Mouse (Mus musculus): ENCODE data around the gene Atp2b4. TPM values are rescaled to one million over a fixed set of nuclear protein-coding genes. Genes with fewer than 3 reads are reported as not detected.

Gene Atp2b4
- polyA plus RNA-seq, 1 experiment from 2014 or later: 7.7 TPM

DNA sequence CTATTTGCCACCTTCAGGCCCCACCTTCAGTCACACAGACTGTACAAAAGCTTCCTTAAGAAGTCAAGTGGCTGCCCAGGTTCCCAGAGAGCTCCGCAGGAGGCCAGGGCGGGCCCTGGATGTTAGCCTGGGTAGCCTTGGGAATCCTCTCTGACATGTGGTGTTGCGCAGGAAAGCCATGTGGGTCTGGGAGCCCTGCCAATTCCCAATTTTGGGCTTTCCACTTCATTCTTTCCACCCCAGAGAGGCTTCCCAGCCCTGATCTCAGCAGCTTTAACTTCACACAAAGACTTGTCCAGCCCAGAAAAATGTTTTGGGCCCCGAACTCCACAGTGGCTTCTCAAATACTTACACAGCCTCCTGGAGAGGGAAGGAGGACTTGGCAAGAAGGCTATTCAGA lies 56.2 kb downstream of the Atp2b4 start:
- peak; percentile 87 for ATAC-seq (ENCODE audit: low read depth)
- Histone ChIP-seq H3K9me3 (ENCODE audit: control insufficient read depth, low read length) (no peaks in the 10 kb centered on the region), H3K36me3 (ENCODE audit: control insufficient read depth, insufficient read depth, low read length) (no peaks in the 10 kb centered on the region), H3K27ac (ENCODE audit: low read length) (peak overlapping the region; percentile 88), H3K4me3 (ENCODE audit: low read length) (no peak overlapping the region), H3K27me3 (ENCODE audit: control insufficient read depth, insufficient read depth, low read depth, low read length) (no peaks in the 10 kb centered on the region), H3K4me1 (replicated peaks; ENCODE audit: control insufficient read depth, insufficient read depth, low read length) (peaks cover 43% of the 10 kb centered on the region), H3K9ac (ENCODE audit: low read length) (peak overlapping the region; percentile 42), H3K4me2 (ENCODE audit: low read depth, low read length) (peak overlapping the region; percentile 19; the same call in 1 of the 2 replicates)
- 21% methylated on average over 4 of the region's 4 CpGs for WGBS

DNA sequence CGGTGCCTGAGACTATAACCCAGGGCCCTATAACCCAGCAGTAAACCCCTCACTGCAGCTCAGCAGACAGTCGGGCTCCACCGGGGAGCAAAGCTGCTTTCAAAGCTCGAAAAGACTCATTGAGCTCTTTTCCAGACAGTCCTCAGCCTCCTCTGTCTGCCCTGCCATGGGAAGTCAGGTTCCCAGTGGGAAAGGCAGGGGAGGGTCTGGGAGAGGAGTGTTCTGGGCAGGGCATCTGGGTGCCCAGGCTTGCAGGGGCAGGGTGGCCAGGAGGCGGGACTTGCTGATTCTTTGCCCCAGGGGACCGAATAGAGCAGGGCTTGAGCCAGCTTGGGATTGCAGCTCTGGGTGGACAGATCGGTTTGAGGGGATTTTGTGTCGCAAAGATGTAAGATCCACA lies 58.3 kb downstream of the Atp2b4 start:
- H3K4me3 ChIP-seq (ENCODE audit: low read length): no peak overlapping the region
- H3K4me1 ChIP-seq (replicated peaks; ENCODE audit: control insufficient read depth, insufficient read depth, low read length): peaks cover 41% of the 10 kb centered on the region
- no peaks in the 10 kb centered on the region for H3K9me3 ChIP-seq (ENCODE audit: control insufficient read depth, low read length)
- WGBS: 57% methylated on average over 8 of the region's 8 CpGs
- H3K27ac ChIP-seq (ENCODE audit: low read length): no peak overlapping the region
- no peaks in the 10 kb centered on the region for H3K27me3 ChIP-seq (ENCODE audit: control insufficient read depth, insufficient read depth, low read depth, low read length)
- ATAC-seq (ENCODE audit: low read depth): no peak
- H3K9ac ChIP-seq (ENCODE audit: low read length): no peak overlapping the region
- H3K36me3 ChIP-seq (ENCODE audit: control insufficient read depth, insufficient read depth, low read length): no peaks in the 10 kb centered on the region
- no peak overlapping the region for H3K4me2 ChIP-seq (ENCODE audit: low read depth, low read length)

DNA sequence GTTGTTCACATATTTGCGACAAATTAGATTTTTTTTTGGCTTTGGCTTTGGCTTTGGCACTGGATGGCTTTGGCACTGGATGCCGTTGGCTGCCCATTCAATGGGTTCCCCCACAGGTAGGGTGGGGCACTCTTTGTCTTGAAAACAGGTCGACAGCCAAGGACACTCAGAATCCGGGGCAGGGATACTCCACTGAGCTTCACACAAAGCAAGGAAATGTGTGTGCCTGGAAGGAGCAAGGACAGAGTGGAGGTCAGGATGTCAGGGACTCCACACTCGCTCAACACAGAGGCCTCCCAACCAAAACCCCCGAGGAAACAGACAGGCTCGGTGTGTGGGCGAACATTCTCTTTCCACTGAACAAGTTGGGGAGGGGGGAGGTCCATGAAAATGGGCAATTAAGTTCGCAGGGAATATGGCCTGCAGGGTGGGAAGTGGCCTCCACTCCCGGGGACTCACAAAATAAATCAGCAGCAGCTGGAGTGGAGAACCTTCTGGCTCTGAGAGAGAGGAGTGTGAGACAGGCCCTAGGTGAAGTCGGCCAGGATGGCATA lies 58.9 kb downstream of the Atp2b4 start:
- no peak overlapping the region for H3K9ac ChIP-seq (ENCODE audit: low read length)
- H3K27me3 ChIP-seq (ENCODE audit: control insufficient read depth, insufficient read depth, low read depth, low read length): no peaks in the 10 kb centered on the region
- H3K27ac ChIP-seq (ENCODE audit: low read length): peak overlapping the region; percentile 30; the same call in 1 of the 2 replicates
- no peak overlapping the region for H3K4me2 ChIP-seq (ENCODE audit: low read depth, low read length)
- no peaks in the 10 kb centered on the region for H3K36me3 ChIP-seq (ENCODE audit: control insufficient read depth, insufficient read depth, low read length)
- WGBS: 44% methylated on average over 11 of the region's 11 CpGs
- H3K4me3 ChIP-seq (ENCODE audit: low read length): no peak overlapping the region
- no peak for ATAC-seq (ENCODE audit: low read depth)
- H3K9me3 ChIP-seq (ENCODE audit: control insufficient read depth, low read length): no peaks in the 10 kb centered on the region
- H3K4me1 ChIP-seq (replicated peaks; ENCODE audit: control insufficient read depth, insufficient read depth, low read length): peaks cover 41% of the 10 kb centered on the region

DNA sequence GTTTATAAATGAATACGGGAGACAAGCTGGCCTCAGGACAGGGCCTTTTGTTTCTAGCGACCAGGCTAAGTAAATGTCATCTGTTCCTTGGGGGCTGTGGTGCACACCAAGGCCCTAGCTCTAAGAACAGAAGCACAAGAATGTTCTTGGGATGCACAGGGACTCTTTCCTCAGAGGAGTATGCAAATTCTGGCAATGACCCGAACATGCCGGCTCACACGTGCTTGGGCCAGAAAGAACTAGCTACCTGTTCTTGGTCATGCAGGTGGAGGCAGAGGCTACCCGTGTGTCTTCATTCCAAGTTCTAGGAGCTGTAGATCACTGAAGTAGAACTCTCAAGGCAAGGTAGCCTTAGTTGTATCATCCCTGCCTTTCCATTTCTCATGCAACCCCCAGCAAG lies 59.7 kb downstream of the Atp2b4 start:
- Histone ChIP-seq H3K9me3 (ENCODE audit: control insufficient read depth, low read length) (no peaks in the 10 kb centered on the region), H3K4me1 (replicated peaks; ENCODE audit: control insufficient read depth, insufficient read depth, low read length) (peaks cover 41% of the 10 kb centered on the region), H3K27me3 (ENCODE audit: control insufficient read depth, insufficient read depth, low read depth, low read length) (no peaks in the 10 kb centered on the region), H3K36me3 (ENCODE audit: control insufficient read depth, insufficient read depth, low read length) (no peaks in the 10 kb centered on the region), H3K27ac (ENCODE audit: low read length) (no peak overlapping the region), H3K9ac (ENCODE audit: low read length) (no peak overlapping the region), H3K4me2 (ENCODE audit: low read depth, low read length) (no peak overlapping the region), H3K4me3 (ENCODE audit: low read length) (no peak overlapping the region)
- WGBS: 81% methylated on average over 6 of the region's 6 CpGs
- no peak for ATAC-seq (ENCODE audit: low read depth)

DNA sequence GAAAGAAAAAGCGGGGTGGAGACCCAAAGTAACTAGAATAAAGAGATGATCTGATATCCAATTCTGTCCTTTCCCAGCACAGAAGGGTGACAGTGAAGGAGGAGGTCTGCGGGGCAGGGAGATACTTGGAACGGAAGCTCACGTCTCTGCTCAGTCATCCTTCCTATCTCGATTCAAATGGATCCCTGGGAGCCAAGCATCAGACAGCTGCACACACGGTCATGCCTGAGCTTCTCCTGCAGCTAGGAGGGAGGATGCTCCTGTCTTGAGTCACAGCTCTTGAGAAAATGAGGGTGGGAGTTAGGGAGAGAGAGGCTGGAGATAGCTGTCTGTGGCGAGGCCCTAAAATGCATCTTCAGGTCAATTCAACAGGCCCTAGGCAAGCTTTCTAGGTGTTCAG lies 64.2 kb downstream of the Atp2b4 start:
- WGBS: 65% methylated on average over 7 of the region's 7 CpGs
- Histone ChIP-seq H3K4me2 (ENCODE audit: low read depth, low read length) (no peak overlapping the region), H3K27ac (ENCODE audit: low read length) (no peak overlapping the region), H3K4me1 (replicated peaks; ENCODE audit: control insufficient read depth, insufficient read depth, low read length) (peaks cover 1% of the 10 kb centered on the region; the same call in 1 of the 2 replicates), H3K27me3 (ENCODE audit: control insufficient read depth, insufficient read depth, low read depth, low read length) (no peaks in the 10 kb centered on the region), H3K36me3 (ENCODE audit: control insufficient read depth, insufficient read depth, low read length) (no peaks in the 10 kb centered on the region), H3K9me3 (ENCODE audit: control insufficient read depth, low read length) (no peaks in the 10 kb centered on the region), H3K9ac (ENCODE audit: low read length) (no peak overlapping the region), H3K4me3 (ENCODE audit: low read length) (no peak overlapping the region)
- no peak for ATAC-seq (ENCODE audit: low read depth)

DNA sequence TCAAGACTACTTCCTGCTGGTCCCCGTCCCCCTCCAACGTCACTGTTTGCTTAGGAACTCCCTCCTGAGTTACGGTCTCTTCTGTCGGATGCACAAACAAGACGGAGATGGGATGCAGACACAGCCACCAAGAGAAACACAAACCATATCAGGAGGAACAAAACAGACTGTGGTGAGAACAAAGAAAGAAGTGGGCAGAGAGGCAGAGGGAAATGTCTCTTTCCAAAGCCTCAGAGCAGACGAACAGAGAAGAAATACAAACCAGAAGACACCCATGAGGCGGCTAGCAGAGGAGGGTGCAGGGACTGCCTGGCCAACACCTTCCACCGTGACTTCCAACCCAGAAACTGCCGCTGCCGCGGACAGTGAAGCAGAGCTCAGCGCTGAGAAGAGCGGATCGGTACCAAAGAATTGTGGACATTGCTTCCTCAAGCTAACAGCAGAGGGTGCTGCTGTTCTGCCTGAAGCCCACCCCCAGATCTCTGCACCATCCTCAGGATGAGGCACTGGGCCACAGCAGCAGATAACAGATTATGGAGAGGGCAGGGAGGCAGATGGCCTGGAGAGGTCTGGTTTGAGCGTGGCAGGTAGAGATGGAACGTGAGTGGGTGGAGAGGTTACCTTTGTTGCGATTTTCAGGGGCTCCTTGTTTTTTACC lies 64.7 kb downstream of the Atp2b4 start:
- H3K9ac ChIP-seq (ENCODE audit: low read length): peak overlapping the region; percentile 61
- H3K4me3 ChIP-seq (ENCODE audit: low read length): peak overlapping the region; percentile 27
- H3K4me2 ChIP-seq (ENCODE audit: low read depth, low read length): peak overlapping the region; percentile 50
- no peak overlapping the region for H3K27ac ChIP-seq (ENCODE audit: low read length)
- 7% methylated on average over 17 of the region's 17 CpGs for WGBS
- H3K9me3 ChIP-seq (ENCODE audit: control insufficient read depth, low read length): no peaks in the 10 kb centered on the region
- H3K27me3 ChIP-seq (ENCODE audit: control insufficient read depth, insufficient read depth, low read depth, low read length): no peaks in the 10 kb centered on the region
- peak; percentile 88 for ATAC-seq (ENCODE audit: low read depth)
- no peaks in the 10 kb centered on the region for H3K4me1 ChIP-seq (replicated peaks; ENCODE audit: control insufficient read depth, insufficient read depth, low read length)
- 0 out of 2 replicates have a peak, but pooled peaks cover 2% of the 10 kb centered on the region for H3K36me3 ChIP-seq (ENCODE audit: control insufficient read depth, insufficient read depth, low read length)

DNA sequence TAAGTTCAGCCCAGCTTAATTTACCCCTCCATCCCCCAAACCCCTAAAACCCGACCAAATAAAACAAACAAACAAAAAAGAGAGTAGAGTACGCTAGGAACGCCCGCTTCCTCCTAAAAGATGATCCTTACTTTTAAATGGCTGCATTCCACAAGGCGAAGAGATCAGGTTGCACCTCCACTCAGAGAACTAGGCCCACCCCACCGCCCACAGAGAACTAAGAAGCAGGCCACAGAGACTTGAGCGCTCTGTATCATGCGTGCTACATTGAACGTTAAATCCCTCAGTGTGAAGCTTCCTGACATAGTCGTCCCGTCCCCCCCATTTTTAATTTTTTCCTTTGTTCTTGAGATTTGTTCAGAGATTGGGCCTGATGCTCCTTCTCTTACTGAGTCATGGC lies 68.0 kb downstream of the Atp2b4 start:
- H3K9ac ChIP-seq (ENCODE audit: low read length): no peak overlapping the region
- H3K27me3 ChIP-seq (ENCODE audit: control insufficient read depth, insufficient read depth, low read depth, low read length): no peaks in the 10 kb centered on the region
- no peaks in the 10 kb centered on the region for H3K9me3 ChIP-seq (ENCODE audit: control insufficient read depth, low read length)
- no peak overlapping the region for H3K4me3 ChIP-seq (ENCODE audit: low read length)
- ATAC-seq (ENCODE audit: low read depth): no peak
- H3K36me3 ChIP-seq (ENCODE audit: control insufficient read depth, insufficient read depth, low read length): 0 out of 2 replicates have a peak, but pooled peaks cover 7% of the 10 kb centered on the region
- no peaks in the 10 kb centered on the region for H3K4me1 ChIP-seq (replicated peaks; ENCODE audit: control insufficient read depth, insufficient read depth, low read length)
- no peak overlapping the region for H3K4me2 ChIP-seq (ENCODE audit: low read depth, low read length)
- H3K27ac ChIP-seq (ENCODE audit: low read length): no peak overlapping the region
- 35% methylated on average over 11 of the region's 11 CpGs for WGBS

DNA sequence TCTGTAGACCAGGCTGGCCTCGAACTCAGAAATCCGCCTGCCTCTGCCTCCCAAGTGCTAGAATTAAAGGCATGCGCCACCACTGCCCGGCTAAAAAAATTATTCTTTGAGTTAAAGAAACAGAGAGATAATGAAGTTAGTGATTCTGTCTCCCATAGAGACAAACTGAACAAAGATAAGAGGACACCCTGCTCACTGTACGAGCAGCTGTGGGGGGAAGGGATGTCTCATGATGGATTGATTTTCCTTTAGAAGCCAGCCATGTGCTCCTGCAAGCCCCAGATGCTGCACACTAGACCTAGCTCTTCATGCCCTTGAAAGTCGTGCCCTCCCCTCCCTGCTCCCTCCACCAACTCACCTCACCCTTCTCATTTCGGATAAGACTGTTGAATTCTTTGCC lies 72.5 kb downstream of the Atp2b4 start:
- Histone ChIP-seq H3K36me3 (ENCODE audit: control insufficient read depth, insufficient read depth, low read length) (0 out of 2 replicates have a peak, but pooled peaks cover 7% of the 10 kb centered on the region), H3K4me1 (replicated peaks; ENCODE audit: control insufficient read depth, insufficient read depth, low read length) (no peaks in the 10 kb centered on the region), H3K4me2 (ENCODE audit: low read depth, low read length) (no peak overlapping the region), H3K9ac (ENCODE audit: low read length) (no peak overlapping the region), H3K9me3 (ENCODE audit: control insufficient read depth, low read length) (no peaks in the 10 kb centered on the region), H3K4me3 (ENCODE audit: low read length) (no peak overlapping the region), H3K27ac (ENCODE audit: low read length) (no peak overlapping the region), H3K27me3 (ENCODE audit: control insufficient read depth, insufficient read depth, low read depth, low read length) (no peaks in the 10 kb centered on the region)
- WGBS: 73% methylated on average over 7 of the region's 7 CpGs
- no peak for ATAC-seq (ENCODE audit: low read depth)

DNA sequence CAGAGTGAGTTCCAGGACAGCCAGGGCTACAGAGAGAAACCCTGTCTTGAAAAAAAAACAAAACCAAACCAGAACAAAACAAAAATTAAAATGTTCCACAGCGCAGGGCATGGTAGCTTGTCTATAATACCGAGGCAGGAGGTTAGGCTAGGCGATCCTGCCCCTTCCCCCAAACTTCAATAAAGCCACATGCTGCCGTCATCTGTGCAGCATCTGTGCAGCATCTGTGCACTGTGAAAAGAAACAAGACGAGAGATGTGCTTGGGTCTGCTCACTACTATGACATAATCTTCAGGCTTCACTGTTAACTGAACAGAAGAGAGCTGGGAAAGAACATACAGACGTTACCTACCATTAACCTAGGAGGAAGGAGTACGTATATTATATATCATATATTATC lies 80.5 kb downstream of the Atp2b4 start:
- ATAC-seq (ENCODE audit: low read depth): no peak

More for the DNA sequence above, 80.5 kb downstream of the Atp2b4 start:
- Histone ChIP-seq H3K27me3 (ENCODE audit: control insufficient read depth, insufficient read depth, low read depth, low read length) (no peaks in the 10 kb centered on the region), H3K4me1 (replicated peaks; ENCODE audit: control insufficient read depth, insufficient read depth, low read length) (no peaks in the 10 kb centered on the region), H3K4me3 (ENCODE audit: low read length) (no peak overlapping the region), H3K27ac (ENCODE audit: low read length) (no peak overlapping the region), H3K9ac (ENCODE audit: low read length) (no peak overlapping the region), H3K9me3 (ENCODE audit: control insufficient read depth, low read length) (no peaks in the 10 kb centered on the region), H3K36me3 (ENCODE audit: control insufficient read depth, insufficient read depth, low read length) (no peaks in the 10 kb centered on the region), H3K4me2 (ENCODE audit: low read depth, low read length) (no peak overlapping the region)
- 86% methylated on average over 7 of the region's 7 CpGs for WGBS

All from lung, embryonic 16.5 days (tissue).